Mouse (Mus musculus) embryonic facial prominence, embryonic 10.5 days (tissue): ENCODE measurements around the gene Ppp1r3c. TPM values are rescaled to one million over a fixed set of nuclear protein-coding genes. Genes with fewer than 3 reads are reported as not detected.

ENCODE experiments used
- DNase-seq: peaks from one replicate; pipeline ENCODE4 v3.0.0-alpha.2; 2017; ENCODE audit warnings: low spot score
- H3K27ac ChIP-seq: fragments of 300-500 bp; sonication (generic); replicated peaks from 2 replicates; pipeline ENCODE4 v1.5.1; 2016; ENCODE audit warnings: mild to moderate bottlenecking
- H3K27me3 ChIP-seq: fragments of 300-500 bp; sonication (generic); replicated peaks from 2 replicates; pipeline ENCODE4 v1.6.1; 2016; ENCODE audit warnings: low read depth, mild to moderate bottlenecking; ENCODE audit not compliant: poor library complexity, severe bottlenecking
- H3K36me3 ChIP-seq: fragments of 300-500 bp; sonication (generic); replicated peaks from 2 replicates; pipeline ENCODE4 v1.6.1; 2016; ENCODE audit warnings: mild to moderate bottlenecking, moderate library complexity
- H3K4me1 ChIP-seq: fragments of 300-500 bp; sonication (generic); 2 replicates; pipeline ENCODE4 v1.6.1; 2016
- H3K4me3 ChIP-seq: fragments of 300-500 bp; sonication (generic); 2 replicates; pipeline ENCODE4 v1.5.1; 2016; ENCODE audit warnings: mild to moderate bottlenecking, moderate library complexity
- H3K9me3 ChIP-seq: fragments of 300-500 bp; sonication (generic); 2 replicates; pipeline ENCODE4 v1.6.1; 2016; ENCODE audit warnings: mild to moderate bottlenecking
- WGBS: fragments of 180-500 bp; shearing (Covaris S2); methylation state at CpG from one replicate; pipeline ENCODE4 v1.1.7; 2016; 5-methylcytosine and 5-hydroxymethylcytosine counted together
- polyA plus RNA-seq: library from polyadenylated mRNA; unstranded; fragments of >200 nt; fragmentation: Nextera tagmentation; extraction: Ambion mirVana; gene quantifications from 2 replicates; pipeline ENCODE4 v1.2.1, GENCODE M21; 2016

The Ppp1r3c gene
- polyA plus RNA-seq, result 1.8 and 2.2 TPM in 2 replicates

- H3K9me3 ChIP-seq, result no peaks in the 10 kb centered on the region
- peak within 1 kb of the TSS; percentile 93 for H3K27ac ChIP-seq
- H3K4me1 ChIP-seq, result peaks cover 4% of the 10 kb centered on the region; the same call in 1 of the 2 replicates
- under 1% methylated on average over 33 of the region's 33 CpGs for WGBS
- peak; percentile 96 for DNase-seq
- 0 out of 2 replicates have a peak, but pooled peaks cover 6% of the 10 kb centered on the region for H3K27me3 ChIP-seq
- peak within 1 kb of the TSS; percentile 66 for H3K4me3 ChIP-seq
- peaks cover 6% of the 10 kb centered on the region; the same call in 1 of the 2 replicates for H3K36me3 ChIP-seq
Measured at GRCm38 (mm10) chr19:36736537-36736936, at the start of gene Ppp1r3c. Gene Ppp1r3c (minus strand): TSS chr19:36736653.

GRCm38 (mm10) chr19:36783179-36783578 lies 46.7 kb upstream of the Ppp1r3c start:
- Histone ChIP-seq H3K27me3 (no peaks in the 10 kb centered on the region), H3K4me3 (no peak overlapping the region), H3K36me3 (no peaks in the 10 kb centered on the region), H3K9me3 (no peaks in the 10 kb centered on the region), H3K27ac (no peak overlapping the region), H3K4me1 (no peaks in the 10 kb centered on the region)
- 80% methylated on average over 6 of the region's 6 CpGs for WGBS
- no peak for DNase-seq

DNA sequence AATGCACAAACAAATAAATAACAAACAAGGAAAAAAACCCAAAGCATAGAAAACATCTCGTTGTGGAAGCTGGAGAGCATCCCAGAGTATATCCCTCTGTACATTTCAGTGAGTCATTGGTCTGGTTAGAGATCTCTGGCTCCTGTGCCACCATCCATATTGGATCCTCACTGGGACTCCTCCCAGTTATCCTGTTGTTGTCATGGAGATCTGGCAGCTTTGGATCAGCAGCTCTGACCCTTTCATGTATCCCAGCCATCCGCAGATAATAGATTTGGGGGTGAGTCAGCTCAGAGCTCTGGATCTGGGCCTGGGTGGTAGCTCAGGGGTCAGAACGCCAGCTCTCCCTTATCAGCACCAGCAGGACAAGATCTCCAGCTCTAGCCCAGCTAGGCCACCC lies 46.1 kb upstream of the Ppp1r3c start:
- H3K4me3 ChIP-seq, result no peak overlapping the region
- 79% methylated on average over 3 of the region's 3 CpGs for WGBS
- H3K9me3 ChIP-seq, result no peaks in the 10 kb centered on the region

DNA sequence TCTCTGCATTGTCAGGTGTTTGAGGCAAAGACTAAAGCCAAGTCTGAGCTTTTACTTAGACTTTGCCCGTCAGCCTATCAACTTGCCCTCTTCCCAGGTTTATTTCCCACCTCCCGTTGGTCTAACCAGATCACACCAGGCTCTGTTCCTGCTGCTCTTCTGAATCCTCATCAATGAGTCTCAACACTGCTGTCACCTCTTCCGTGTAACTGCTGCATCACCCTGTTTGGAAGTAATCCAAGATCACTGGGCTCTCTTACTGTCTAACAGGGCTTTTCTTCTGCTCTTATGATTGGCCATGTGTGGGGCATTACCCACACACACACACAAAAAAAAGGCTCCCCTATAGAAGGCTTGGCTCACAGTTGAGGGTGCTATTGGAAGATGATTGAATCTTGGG lies 45.5 kb upstream of the Ppp1r3c start:
- H3K27ac ChIP-seq, result no peak overlapping the region
- H3K36me3 ChIP-seq, result no peaks in the 10 kb centered on the region
- no peak for DNase-seq
- H3K4me3 ChIP-seq, result no peak overlapping the region
- no peaks in the 10 kb centered on the region for H3K9me3 ChIP-seq
- H3K4me1 ChIP-seq, result no peaks in the 10 kb centered on the region
- 87% methylated on average over 3 of the region's 3 CpGs for WGBS
- H3K27me3 ChIP-seq, result no peaks in the 10 kb centered on the region

More for the DNA sequence above, 46.1 kb upstream of the Ppp1r3c start:
- Histone ChIP-seq H3K27ac (no peak overlapping the region), H3K36me3 (no peaks in the 10 kb centered on the region), H3K27me3 (no peaks in the 10 kb centered on the region), H3K4me1 (no peaks in the 10 kb centered on the region)
- DNase-seq, result no peak

DNA sequence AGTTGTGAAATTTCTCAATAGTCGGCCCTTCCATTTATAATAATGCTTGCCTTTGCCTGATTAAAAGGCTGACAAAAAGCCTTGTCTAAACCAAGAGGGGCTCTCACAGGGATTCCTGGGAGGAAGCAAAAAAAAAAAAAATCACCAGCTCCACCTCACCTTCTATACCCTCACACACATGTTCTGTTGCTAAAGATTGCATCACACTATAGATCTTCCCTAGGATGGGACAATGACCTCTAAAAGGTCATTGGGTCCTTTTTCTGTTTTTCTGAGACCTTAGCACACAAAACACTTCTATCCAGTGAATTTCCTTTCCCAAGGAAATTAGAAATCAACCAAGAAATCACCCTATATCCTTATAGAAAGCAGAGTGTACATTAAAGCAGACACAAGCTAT lies 43.9 kb upstream of the Ppp1r3c start:
- Histone ChIP-seq H3K4me1 (no peaks in the 10 kb centered on the region), H3K27me3 (no peaks in the 10 kb centered on the region), H3K36me3 (no peaks in the 10 kb centered on the region), H3K4me3 (no peak overlapping the region), H3K9me3 (no peaks in the 10 kb centered on the region), H3K27ac (no peak overlapping the region)
- 88% methylated on average over 1 of the region's 1 CpGs for WGBS
- no peak for DNase-seq

GRCm38 (mm10) chr19:36779765-36780164 lies 43.3 kb upstream of the Ppp1r3c start:
- WGBS, result 82% methylated on average over 3 of the region's 3 CpGs
- H3K9me3 ChIP-seq, result no peaks in the 10 kb centered on the region
- no peak for DNase-seq

GRCm38 (mm10) chr19:36775531-36775930 lies 39.1 kb upstream of the Ppp1r3c start:
- no peaks in the 10 kb centered on the region for H3K9me3 ChIP-seq
- H3K27ac ChIP-seq, result no peak overlapping the region
- 92% methylated on average over 8 of the region's 8 CpGs for WGBS
- no peaks in the 10 kb centered on the region for H3K27me3 ChIP-seq
- DNase-seq, result no peak
- H3K4me3 ChIP-seq, result no peak overlapping the region
- H3K36me3 ChIP-seq, result no peaks in the 10 kb centered on the region
- H3K4me1 ChIP-seq, result no peaks in the 10 kb centered on the region

More at GRCm38 (mm10) chr19:36779765-36780164, 43.3 kb upstream of the Ppp1r3c start:
- Histone ChIP-seq H3K4me1 (no peaks in the 10 kb centered on the region), H3K36me3 (no peaks in the 10 kb centered on the region), H3K27me3 (no peaks in the 10 kb centered on the region), H3K4me3 (no peak overlapping the region), H3K27ac (no peak overlapping the region)

- 90% methylated on average over 8 of the region's 8 CpGs for WGBS
- Histone ChIP-seq H3K36me3 (no peaks in the 10 kb centered on the region), H3K4me1 (no peaks in the 10 kb centered on the region), H3K27ac (no peak overlapping the region), H3K27me3 (no peaks in the 10 kb centered on the region), H3K9me3 (no peaks in the 10 kb centered on the region), H3K4me3 (no peak overlapping the region)
- no peak for DNase-seq
Measured at GRCm38 (mm10) chr19:36773716-36774459, 37.4 kb upstream of the Ppp1r3c start.

GRCm38 (mm10) chr19:36768084-36768483 lies 31.6 kb upstream of the Ppp1r3c start:
- no peak for DNase-seq
- Histone ChIP-seq H3K36me3 (no peaks in the 10 kb centered on the region), H3K27me3 (no peaks in the 10 kb centered on the region), H3K27ac (no peak overlapping the region), H3K4me1 (no peaks in the 10 kb centered on the region), H3K4me3 (no peak overlapping the region), H3K9me3 (no peaks in the 10 kb centered on the region)
- WGBS, result 87% methylated on average over 8 of the region's 8 CpGs

GRCm38 (mm10) chr19:36764451-36764850 lies 28.0 kb upstream of the Ppp1r3c start:
- Histone ChIP-seq H3K36me3 (no peaks in the 10 kb centered on the region), H3K4me3 (no peak overlapping the region), H3K27me3 (no peaks in the 10 kb centered on the region), H3K4me1 (no peaks in the 10 kb centered on the region), H3K9me3 (no peaks in the 10 kb centered on the region), H3K27ac (no peak overlapping the region)
- DNase-seq, result no peak
- WGBS, result 88% methylated on average over 5 of the region's 5 CpGs

GRCm38 (mm10) chr19:36748996-36749395 lies 12.5 kb upstream of the Ppp1r3c start:
- Histone ChIP-seq H3K9me3 (no peaks in the 10 kb centered on the region), H3K4me3 (no peak overlapping the region), H3K36me3 (no peaks in the 10 kb centered on the region), H3K27ac (no peak overlapping the region), H3K4me1 (no peaks in the 10 kb centered on the region), H3K27me3 (no peaks in the 10 kb centered on the region)
- DNase-seq, result no peak

DNA sequence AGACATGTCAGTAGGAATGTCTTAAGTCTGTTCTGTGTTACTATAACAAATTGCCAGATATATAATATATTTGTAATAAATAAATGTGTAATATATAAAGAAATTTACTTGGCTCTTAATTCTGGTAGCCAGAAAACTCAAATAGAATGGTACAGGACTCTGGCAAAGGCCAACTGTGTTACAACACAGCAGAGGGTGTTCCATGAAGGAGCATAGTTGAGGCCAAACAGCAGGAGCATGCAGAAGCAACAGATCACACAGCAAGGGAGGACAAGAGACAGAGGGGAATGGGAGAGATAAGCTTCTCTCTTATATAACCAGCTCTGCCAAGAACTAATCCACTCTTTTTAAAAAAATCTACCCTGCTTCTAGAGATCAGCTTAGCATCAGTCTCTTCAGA lies 5.9 kb upstream of the Ppp1r3c start:
- Histone ChIP-seq H3K27me3 (no peaks in the 10 kb centered on the region), H3K27ac (no peak overlapping the region), H3K4me1 (no peaks in the 10 kb centered on the region), H3K4me3 (no peak overlapping the region), H3K9me3 (no peaks in the 10 kb centered on the region), H3K36me3 (no peaks in the 10 kb centered on the region)
- DNase-seq, result no peak

GRCm38 (mm10) chr19:36739566-36740211 lies 3.2 kb upstream of the Ppp1r3c start:
- DNase-seq, result no peak
- WGBS, result 64% methylated on average over 7 of the region's 7 CpGs
- 0 out of 2 replicates have a peak, but pooled peaks cover 6% of the 10 kb centered on the region for H3K27me3 ChIP-seq
- H3K9me3 ChIP-seq, result no peaks in the 10 kb centered on the region
- H3K27ac ChIP-seq, result no peak overlapping the region
- no peaks in the 10 kb centered on the region for H3K36me3 ChIP-seq
- no peak overlapping the region for H3K4me3 ChIP-seq
- H3K4me1 ChIP-seq, result peaks cover 4% of the 10 kb centered on the region; the same call in 1 of the 2 replicates
